Comparison of ENCODE assay signal across 15 mouse cellular contexts in genomic region chr3:110361900-110362299, GRCm38 (mm10).
DNase-seq lines count a peak whose midpoint lies in the region; ATAC-seq and TF ChIP-seq lines count a peak whose summit lies in the region.
"Had no signal": no experiment of that assay in that cellular context is flagged by ENCODE, and none has a peak within 500 bp of the region (broad histone marks: within the 10 kb centered on the region; RNA-seq: fewer than 3 reads in every experiment).

No protein-coding gene starts in this region.

- no peaks in the 10 kb centered on the region for H3K9me3 ChIP-seq in lung, embryonic 14.5 days (ENCODE audit: low read depth, low read length)
- H3K9me3 ChIP-seq in ES-E14 (ENCODE audit: control insufficient read depth, insufficient read depth, low read depth, low read length): no peaks in the 10 kb centered on the region
- no peaks in the 10 kb centered on the region for H3K9me3 ChIP-seq in embryonic facial prominence, embryonic 10.5 days
- H3K9me3 ChIP-seq: forebrain, embryonic 13.5 days; hindbrain, embryonic 13.5 days; stomach, embryonic 15.5 days had no signal

- no peak for TF ChIP-seq POLR2A in kidney, adult 2 months (IDR thresholded peaks at IDR 0.05; ENCODE audit: low read depth, low read length)

- intact Hi-C loops in gastrocnemius, adult 2 months (cut with DNase I): no loop called here

- no peak overlapping the region for H3K27ac ChIP-seq in gastrocnemius, adult 2 months
- H3K27ac ChIP-seq in lung, embryonic 14.5 days (ENCODE audit: low read depth): no peak overlapping the region
- no peak overlapping the region for H3K27ac ChIP-seq in ES-E14 (ENCODE audit: insufficient read depth, low read depth, low read length, poor library complexity, severe bottlenecking)
- no peak overlapping the region for H3K27ac ChIP-seq in embryonic facial prominence, embryonic 10.5 days (replicated peaks)
- H3K27ac ChIP-seq in kidney, adult 2 months (ENCODE audit: insufficient read depth, low read depth, low read length): no peak overlapping the region
- H3K27ac ChIP-seq: forebrain, embryonic 13.5 days; hindbrain, embryonic 13.5 days; stomach, embryonic 15.5 days had no signal

- WGBS in lung, embryonic 14.5 days: 91% methylated on average over 2 of the region's 2 CpGs
- WGBS in embryonic facial prominence, embryonic 10.5 days: 90% methylated on average over 2 of the region's 2 CpGs
- WGBS in kidney, adult 2 months: 91% methylated on average over 2 of the region's 2 CpGs

- H3K36me3 ChIP-seq in lung, embryonic 14.5 days (ENCODE audit: insufficient read depth): no peaks in the 10 kb centered on the region
- no peaks in the 10 kb centered on the region for H3K36me3 ChIP-seq in ES-E14 (ENCODE audit: control insufficient read depth, insufficient read depth, low read length, poor library complexity, severe bottlenecking)
- no peaks in the 10 kb centered on the region for H3K36me3 ChIP-seq in embryonic facial prominence, embryonic 10.5 days (replicated peaks)
- no peaks in the 10 kb centered on the region for H3K36me3 ChIP-seq in kidney, adult 2 months (ENCODE audit: control insufficient read depth, insufficient read depth, low read length)
- H3K36me3 ChIP-seq: hindbrain, embryonic 13.5 days; stomach, embryonic 15.5 days had no signal

- no peak for ATAC-seq in lung, embryonic 14.5 days (ENCODE audit: insufficient read depth)
- ATAC-seq: forebrain, embryonic 13.5 days had no signal

- in situ Hi-C loops in ES-E14 (cut with MboI; ENCODE audit: low sequenced_read_pairs in 2 of 2, unreplicated experiment in 2 of 2): no loop called here

- no peak for DNase-seq in gastrocnemius, adult 2 months
- no peak for DNase-seq in gastrocnemius, postnatal 4 days (ENCODE audit: low spot score in 2 of 2)
- DNase-seq in lung, embryonic 14.5 days: peak; percentile 17
- no peak for DNase-seq in lung, postnatal 36 days
- DNase-seq in ES-E14 (ENCODE audit: low read depth, low spot score): peak; percentile 21
- peak; percentile 17 for DNase-seq in embryonic facial prominence, embryonic 10.5 days (ENCODE audit: low spot score)
- no peak for DNase-seq in cerebellum, adult 9-11 months
- DNase-seq in kidney, adult 2 months: no peak
- DNase-seq: adrenal gland, postnatal 36 days; cerebellum, adult 18-20 months; gastrocnemius, postnatal 25 days; lung, postnatal 10 days had no signal

- H3K4me1 ChIP-seq in lung, embryonic 14.5 days (ENCODE audit: insufficient read depth): no peaks in the 10 kb centered on the region
- H3K4me1 ChIP-seq in ES-E14 (ENCODE audit: control insufficient read depth in 2 of 2, insufficient read depth in 2 of 2, low read length in 2 of 2, poor library complexity in 1 of 2): no peaks in the 10 kb centered on the region
- H3K4me1 ChIP-seq in embryonic facial prominence, embryonic 10.5 days: no peaks in the 10 kb centered on the region
- no peaks in the 10 kb centered on the region for H3K4me1 ChIP-seq in kidney, adult 2 months (ENCODE audit: control insufficient read depth, insufficient read depth, low read length)
- H3K4me1 ChIP-seq: forebrain, embryonic 13.5 days; hindbrain, embryonic 13.5 days; stomach, embryonic 15.5 days had no signal

- no peak overlapping the region for H3K9ac ChIP-seq in lung, embryonic 14.5 days
- no peak overlapping the region for H3K9ac ChIP-seq in ES-E14 (ENCODE audit: insufficient read depth, low read depth, low read length, poor library complexity, severe bottlenecking)
- H3K9ac ChIP-seq: forebrain, embryonic 13.5 days; hindbrain, embryonic 13.5 days; stomach, embryonic 15.5 days had no signal

- no peaks in the 10 kb centered on the region for H3K27me3 ChIP-seq in lung, embryonic 14.5 days (ENCODE audit: insufficient read depth, low read length)
- H3K27me3 ChIP-seq in embryonic facial prominence, embryonic 10.5 days (replicated peaks; ENCODE audit: low read depth, poor library complexity, severe bottlenecking): no peaks in the 10 kb centered on the region
- H3K27me3 ChIP-seq in kidney, adult 2 months (replicated peaks; ENCODE audit: control insufficient read depth, insufficient read depth, low read length): no peaks in the 10 kb centered on the region
- H3K27me3 ChIP-seq: forebrain, embryonic 13.5 days; hindbrain, embryonic 13.5 days; stomach, embryonic 15.5 days had no signal

- H3K4me3 ChIP-seq in gastrocnemius, adult 2 months: no peak overlapping the region
- no peak overlapping the region for H3K4me3 ChIP-seq in lung, embryonic 14.5 days (ENCODE audit: low read depth, low read length)
- H3K4me3 ChIP-seq in ES-E14 (ENCODE audit: insufficient read depth in 1 of 2, low read depth in 1 of 2, low read length in 2 of 2, poor library complexity in 1 of 2, severe bottlenecking in 1 of 2): no peak overlapping the region
- H3K4me3 ChIP-seq in embryonic facial prominence, embryonic 10.5 days: no peak overlapping the region
- H3K4me3 ChIP-seq in kidney, adult 2 months (ENCODE audit: insufficient read depth, low read depth, low read length): no peak overlapping the region
- H3K4me3 ChIP-seq: forebrain, embryonic 13.5 days; hindbrain, embryonic 13.5 days; stomach, embryonic 15.5 days had no signal

- no peak overlapping the region for H3K4me2 ChIP-seq in lung, embryonic 14.5 days
- H3K4me2 ChIP-seq: forebrain, embryonic 13.5 days; hindbrain, embryonic 13.5 days; stomach, embryonic 15.5 days had no signal

- peak; percentile 45 for TF ChIP-seq CTCF in gastrocnemius, adult 2 months (IDR thresholded peaks at IDR 0.05)
- no peak for TF ChIP-seq CTCF in lung, embryonic 14.5 days (IDR thresholded peaks at IDR 0.05; ENCODE audit: low read depth)
- TF ChIP-seq CTCF in kidney, adult 2 months (conservative IDR thresholded peaks at IDR 0.05; ENCODE audit: insufficient read depth, insufficient read length, low read depth, low read length): no peak

TF ChIP-seq in ES-E14, 5 proteins besides CTCF, POLR2A, EP300 and RAD21:
- TF ChIP-seq ZC3H11A (IDR thresholded peaks at IDR 0.05; ENCODE audit: borderline replicate concordance, low read depth, low read length) (no peak), MAFK (IDR thresholded peaks at IDR 0.05; ENCODE audit: insufficient read depth, low read depth, low read length) (no peak), HCFC1 (IDR thresholded peaks at IDR 0.05; ENCODE audit: borderline replicate concordance, insufficient read depth, low read length) (no peak), CHD2 (IDR thresholded peaks at IDR 0.05; ENCODE audit: low read depth, low read length) (no peak), ZNF384 (IDR thresholded peaks at IDR 0.05; ENCODE audit: low read depth, low read length) (no peak)

Comparison
In these comparisons a context has a peak if more than half of its experiments do, and no peak if none do; other contexts are left out.
1. DNase-seq: peak in lung, embryonic 14.5 days (single experiment), ES-E14 (single experiment) and embryonic facial prominence, embryonic 10.5 days (single experiment); none in gastrocnemius, adult 2 months (single experiment), gastrocnemius, postnatal 4 days (0 of 2), lung, postnatal 36 days (single experiment), cerebellum, adult 9-11 months (single experiment) and kidney, adult 2 months (single experiment).